Mouse (Mus musculus): ENCODE results near the gene Madd. TPM values are rescaled to one million over a fixed set of nuclear protein-coding genes. Genes with fewer than 3 reads are reported as not detected.
"Not testable (repeated sequence)": the region's sequence is repeated elsewhere in the genome, so short reads cannot be mapped to it uniquely, and the experiment has no call there.

The Madd gene
- polyA plus RNA-seq, 1 experiment from 2014 or later: 13.7 TPM

DNA sequence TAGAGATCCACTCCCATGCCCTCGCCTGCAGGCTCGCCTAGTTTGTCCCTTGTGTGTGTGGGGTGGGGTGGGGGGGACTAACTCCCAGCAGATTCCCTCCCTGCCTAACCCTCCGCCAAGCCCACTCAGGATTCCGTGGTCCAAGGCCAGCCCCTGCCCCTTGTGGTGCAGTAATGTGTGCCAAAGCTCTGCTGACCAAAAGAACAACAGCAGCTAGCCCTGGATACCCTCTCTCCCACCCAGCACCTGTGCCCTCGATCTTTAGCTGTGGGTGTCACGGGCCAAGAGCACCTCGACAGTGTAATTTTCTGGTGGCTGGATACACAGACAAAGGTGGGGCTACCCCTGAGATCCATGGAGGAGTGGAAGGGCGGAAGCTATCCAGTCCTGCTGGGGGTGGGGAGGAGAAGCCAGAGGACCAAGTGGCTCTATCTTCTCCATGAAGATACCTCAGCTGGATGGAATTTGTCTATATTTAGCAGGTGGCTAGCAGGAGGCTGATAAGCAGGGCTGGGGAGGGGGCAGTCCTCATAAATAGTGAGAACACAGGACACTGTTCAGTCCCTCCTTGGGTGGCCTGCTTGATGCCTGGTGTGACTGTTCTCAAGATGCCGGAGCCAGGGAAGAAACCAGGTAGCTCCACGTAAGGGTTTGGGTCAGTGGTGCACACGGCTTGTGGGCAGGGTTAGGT, 65.9 kb downstream of the Madd start, which contains the start of gene Mybpc3:
Gene Mybpc3, plus strand, starts transcription at position 560 of the 691 bp plus-strand sequence.
- no peak for DNase-seq (ENCODE audit: low spot score)
- H3K9me3 ChIP-seq (ENCODE audit: control insufficient read depth, low read length): no peaks in the 10 kb centered on the region
- no peaks in the 10 kb centered on the region for H3K36me3 ChIP-seq (ENCODE audit: control insufficient read depth, insufficient read depth, low read length)
- H3K9ac ChIP-seq (ENCODE audit: low read depth, low read length): no peak within 1 kb of the TSS
- ATAC-seq (replicated peaks; ENCODE audit: low FRiP score): no peak
- WGBS: 74% methylated on average over 11 of the region's 11 CpGs
- peaks cover 19% of the 10 kb centered on the region for H3K4me1 ChIP-seq (replicated peaks; ENCODE audit: control insufficient read depth, insufficient read depth, low read length)
- no peaks in the 10 kb centered on the region for H3K27me3 ChIP-seq (replicated peaks; ENCODE audit: control insufficient read depth, insufficient read depth, low read length)
- H3K4me2 ChIP-seq: no peak within 1 kb of the TSS
- no peak within 1 kb of the TSS for H3K4me3 ChIP-seq (ENCODE audit: low read depth, low read length)
- H3K27ac ChIP-seq (ENCODE audit: low read depth, low read length): no peak within 1 kb of the TSS

DNA sequence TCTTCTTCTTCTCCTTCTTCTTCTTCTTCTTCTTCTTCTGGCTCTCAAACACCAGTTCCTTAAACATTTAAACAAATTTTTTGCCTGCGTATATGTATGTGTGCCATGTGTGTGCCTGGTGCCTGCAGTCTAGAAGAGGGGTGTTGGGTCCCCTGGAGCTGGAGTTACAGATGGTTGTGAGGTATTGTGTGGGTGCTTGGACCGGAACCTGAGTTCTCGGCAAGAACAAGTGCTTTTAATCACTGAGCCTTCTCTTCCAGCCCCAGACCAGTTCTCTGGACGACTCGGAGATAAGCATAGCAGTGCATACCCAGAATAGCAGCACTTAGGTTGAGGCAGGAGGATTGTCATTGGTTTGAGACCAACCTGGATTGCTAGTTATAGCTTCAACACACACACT, 66.8 kb downstream of the Madd start:
- no peaks in the 10 kb centered on the region for H3K27me3 ChIP-seq (replicated peaks; ENCODE audit: control insufficient read depth, insufficient read depth, low read length)
- no peak overlapping the region for H3K9ac ChIP-seq (ENCODE audit: low read depth, low read length)
- ATAC-seq (replicated peaks; ENCODE audit: low FRiP score) (no peak), DNase-seq (ENCODE audit: low spot score) (no peak)
- H3K27ac ChIP-seq (ENCODE audit: low read depth, low read length): no peak overlapping the region
- peaks cover 25% of the 10 kb centered on the region for H3K4me1 ChIP-seq (replicated peaks; ENCODE audit: control insufficient read depth, insufficient read depth, low read length)
- no peak overlapping the region for H3K4me2 ChIP-seq
- WGBS: 81% methylated on average over 5 of the region's 5 CpGs
- H3K4me3 ChIP-seq (ENCODE audit: low read depth, low read length): no peak overlapping the region
- H3K9me3 ChIP-seq (ENCODE audit: control insufficient read depth, low read length): no peaks in the 10 kb centered on the region
- H3K36me3 ChIP-seq (ENCODE audit: control insufficient read depth, insufficient read depth, low read length): no peaks in the 10 kb centered on the region

DNA sequence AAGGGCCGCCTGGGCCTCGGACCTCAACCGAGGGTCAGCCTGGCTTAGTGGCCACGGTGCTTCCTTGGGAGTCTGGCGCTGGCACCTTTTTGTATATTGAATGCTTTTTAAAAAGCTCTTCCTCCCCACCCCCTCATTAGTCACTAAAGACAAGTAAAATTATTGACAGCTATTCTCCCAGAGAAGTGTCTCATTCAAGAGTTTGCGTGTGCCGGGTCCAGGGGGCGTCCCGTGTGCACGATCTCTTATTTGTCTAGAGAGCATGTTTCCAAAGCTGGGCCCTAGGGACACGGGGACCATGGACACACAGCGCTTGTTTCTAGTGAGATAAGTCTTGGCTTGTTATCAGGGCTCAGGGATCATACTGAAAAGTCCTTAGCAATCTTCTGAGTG, 68.1 kb downstream of the Madd start:
- Histone ChIP-seq H3K36me3 (ENCODE audit: control insufficient read depth, insufficient read depth, low read length) (no peaks in the 10 kb centered on the region), H3K9ac (ENCODE audit: low read depth, low read length) (peak overlapping the region; percentile 35; the same call in 1 of the 2 replicates), H3K4me3 (ENCODE audit: low read depth, low read length) (peak overlapping the region; percentile 34), H3K4me2 (peak overlapping the region; percentile 58), H3K27ac (ENCODE audit: low read depth, low read length) (no peak overlapping the region), H3K27me3 (replicated peaks; ENCODE audit: control insufficient read depth, insufficient read depth, low read length) (no peaks in the 10 kb centered on the region), H3K9me3 (ENCODE audit: control insufficient read depth, low read length) (no peaks in the 10 kb centered on the region), H3K4me1 (replicated peaks; ENCODE audit: control insufficient read depth, insufficient read depth, low read length) (peaks cover 25% of the 10 kb centered on the region)
- 57% methylated on average over 12 of the region's 12 CpGs for WGBS
- DNase-seq (ENCODE audit: low spot score) (no peak), ATAC-seq (replicated peaks; ENCODE audit: low FRiP score) (no peak)

DNA sequence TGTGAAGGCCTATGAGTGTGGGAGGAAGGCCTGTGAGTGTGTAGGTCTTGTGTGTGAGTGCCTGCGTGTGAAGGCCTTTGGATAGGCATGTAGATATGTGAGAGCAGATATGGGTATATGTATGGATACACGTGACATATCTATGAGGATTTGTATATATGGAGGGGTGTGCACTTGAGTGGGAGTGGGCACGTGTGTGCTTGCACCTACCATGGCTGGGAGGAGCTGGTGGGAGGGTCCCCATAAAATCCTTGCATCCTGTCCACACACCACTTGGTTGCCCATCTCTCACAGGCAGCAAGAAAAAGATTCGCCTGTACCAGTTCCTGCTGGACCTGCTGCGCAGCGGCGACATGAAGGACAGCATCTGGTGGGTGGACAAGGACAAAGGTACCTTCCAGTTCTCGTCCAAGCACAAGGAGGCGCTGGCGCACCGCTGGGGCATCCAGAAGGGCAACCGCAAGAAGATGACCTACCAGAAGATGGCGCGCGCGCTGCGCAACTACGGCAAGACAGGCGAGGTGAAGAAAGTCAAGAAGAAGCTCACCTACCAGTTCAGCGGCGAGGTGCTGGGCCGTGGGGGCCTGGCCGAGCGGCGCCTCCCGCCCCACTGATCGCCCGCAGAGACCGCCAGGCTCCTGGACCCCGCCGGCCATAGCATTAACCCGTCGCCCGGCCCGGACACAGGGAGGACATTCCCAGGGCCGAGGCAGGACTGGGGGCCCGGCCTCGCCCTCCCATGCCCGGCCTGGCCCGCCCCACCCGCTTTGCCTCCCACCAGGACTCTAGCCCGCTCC, 68.7 kb downstream of the Madd start:
- H3K4me3 ChIP-seq (ENCODE audit: low read depth, low read length): peak overlapping the region; percentile 34
- WGBS: 42% methylated on average over 39 of the region's 42 CpGs
- H3K9ac ChIP-seq (ENCODE audit: low read depth, low read length): peak overlapping the region; percentile 35; the same call in 1 of the 2 replicates
- H3K9me3 ChIP-seq (ENCODE audit: control insufficient read depth, low read length): no peaks in the 10 kb centered on the region
- H3K4me2 ChIP-seq: peak overlapping the region; percentile 58
- no peaks in the 10 kb centered on the region for H3K36me3 ChIP-seq (ENCODE audit: control insufficient read depth, insufficient read depth, low read length)
- no peaks in the 10 kb centered on the region for H3K27me3 ChIP-seq (replicated peaks; ENCODE audit: control insufficient read depth, insufficient read depth, low read length)
- peak; percentile 92 for DNase-seq (ENCODE audit: low spot score)
- peaks cover 25% of the 10 kb centered on the region for H3K4me1 ChIP-seq (replicated peaks; ENCODE audit: control insufficient read depth, insufficient read depth, low read length)
- no peak overlapping the region for H3K27ac ChIP-seq (ENCODE audit: low read depth, low read length)
- peak; percentile 62 for ATAC-seq (replicated peaks; ENCODE audit: low FRiP score)

DNA sequence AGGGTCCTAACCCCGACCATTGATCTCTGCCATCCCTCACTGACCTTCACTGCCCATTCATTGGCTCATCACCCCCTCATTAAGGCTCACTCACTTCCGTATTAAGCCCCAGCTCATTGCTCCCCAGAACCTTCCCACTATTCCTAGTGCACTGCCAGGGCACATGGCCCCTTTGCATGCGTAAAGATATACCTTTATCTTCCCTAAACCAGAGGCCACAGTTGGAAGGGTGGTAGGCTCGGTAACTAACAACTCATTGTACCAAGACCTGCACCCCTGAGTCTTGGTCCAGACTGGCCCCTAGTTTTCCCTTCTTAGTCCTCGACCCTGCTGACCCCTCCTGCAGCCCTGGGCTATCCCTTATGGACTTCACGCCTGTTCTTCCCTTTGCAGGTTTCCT, 69.8 kb downstream of the Madd start:
- Histone ChIP-seq H3K27ac (ENCODE audit: low read depth, low read length) (no peak overlapping the region), H3K9ac (ENCODE audit: low read depth, low read length) (no peak overlapping the region), H3K4me3 (ENCODE audit: low read depth, low read length) (no peak overlapping the region), H3K27me3 (replicated peaks; ENCODE audit: control insufficient read depth, insufficient read depth, low read length) (no peaks in the 10 kb centered on the region), H3K36me3 (ENCODE audit: control insufficient read depth, insufficient read depth, low read length) (no peaks in the 10 kb centered on the region), H3K9me3 (ENCODE audit: control insufficient read depth, low read length) (no peaks in the 10 kb centered on the region), H3K4me1 (replicated peaks; ENCODE audit: control insufficient read depth, insufficient read depth, low read length) (peaks cover 25% of the 10 kb centered on the region), H3K4me2 (no peak overlapping the region)
- 68% methylated on average over 6 of the region's 6 CpGs for WGBS
- DNase-seq (ENCODE audit: low spot score) (no peak), ATAC-seq (replicated peaks; ENCODE audit: low FRiP score) (peak; percentile 50)

DNA sequence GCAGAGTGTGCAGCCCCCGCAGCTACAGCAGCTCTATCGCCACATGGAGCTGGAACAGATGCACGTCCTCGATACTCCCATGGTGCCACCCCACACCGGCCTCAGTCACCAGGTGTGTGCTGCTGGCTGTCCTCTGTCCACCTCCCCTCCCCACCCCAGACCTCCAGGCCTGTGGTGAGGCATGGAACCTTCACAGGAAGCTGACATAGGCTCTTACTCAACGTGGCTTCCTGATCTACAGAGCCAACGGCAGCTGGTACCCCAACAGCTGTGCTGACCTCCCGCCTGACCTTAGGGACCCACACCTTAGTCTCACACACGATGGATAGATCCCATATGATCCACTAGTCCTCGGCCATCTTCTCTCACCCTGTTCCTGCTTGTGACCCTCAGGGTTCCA, 70.3 kb downstream of the Madd start:
- Histone ChIP-seq H3K9ac (ENCODE audit: low read depth, low read length) (no peak overlapping the region), H3K4me2 (no peak overlapping the region)
- ATAC-seq (replicated peaks; ENCODE audit: low FRiP score): no peak

DNA sequence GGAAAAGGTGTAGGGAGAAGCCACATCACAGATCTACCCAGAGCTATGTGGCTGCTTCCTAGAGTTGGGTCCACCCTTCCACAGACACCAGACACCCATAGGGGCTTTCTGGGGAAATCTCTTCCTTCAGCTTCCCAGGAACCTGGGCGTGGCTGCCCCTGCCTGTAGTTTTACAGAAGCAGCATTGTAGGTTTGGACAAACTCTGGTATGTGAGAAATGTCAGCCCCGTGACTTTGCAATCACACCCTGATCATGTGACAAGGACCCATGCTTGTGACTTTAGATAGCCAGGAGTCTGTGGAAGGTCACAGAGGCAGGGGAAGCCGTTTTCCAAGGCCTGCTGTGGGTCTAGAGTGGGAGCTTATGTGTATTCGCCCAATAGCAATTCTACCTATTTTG, 71.1 kb downstream of the Madd start:
- H3K36me3 ChIP-seq (ENCODE audit: control insufficient read depth, insufficient read depth, low read length): no peaks in the 10 kb centered on the region
- H3K9ac ChIP-seq (ENCODE audit: low read depth, low read length): no peak overlapping the region
- DNase-seq (ENCODE audit: low spot score) (no peak), ATAC-seq (replicated peaks; ENCODE audit: low FRiP score) (no peak)
- WGBS: 50% methylated on average over 4 of the region's 4 CpGs
- H3K27ac ChIP-seq (ENCODE audit: low read depth, low read length): no peak overlapping the region
- no peaks in the 10 kb centered on the region for H3K27me3 ChIP-seq (replicated peaks; ENCODE audit: control insufficient read depth, insufficient read depth, low read length)
- H3K4me2 ChIP-seq: no peak overlapping the region
- H3K9me3 ChIP-seq (ENCODE audit: control insufficient read depth, low read length): no peaks in the 10 kb centered on the region
- no peak overlapping the region for H3K4me3 ChIP-seq (ENCODE audit: low read depth, low read length)
- peaks cover 35% of the 10 kb centered on the region for H3K4me1 ChIP-seq (replicated peaks; ENCODE audit: control insufficient read depth, insufficient read depth, low read length)

More for the DNA sequence above, 70.3 kb downstream of the Madd start:
- H3K4me1 ChIP-seq (replicated peaks; ENCODE audit: control insufficient read depth, insufficient read depth, low read length): peaks cover 28% of the 10 kb centered on the region
- no peak overlapping the region for H3K27ac ChIP-seq (ENCODE audit: low read depth, low read length)
- H3K9me3 ChIP-seq (ENCODE audit: control insufficient read depth, low read length): no peaks in the 10 kb centered on the region
- WGBS: 71% methylated on average over 10 of the region's 10 CpGs
- DNase-seq (ENCODE audit: low spot score): no peak
- H3K4me3 ChIP-seq (ENCODE audit: low read depth, low read length): no peak overlapping the region
- H3K27me3 ChIP-seq (replicated peaks; ENCODE audit: control insufficient read depth, insufficient read depth, low read length): no peaks in the 10 kb centered on the region
- H3K36me3 ChIP-seq (ENCODE audit: control insufficient read depth, insufficient read depth, low read length): no peaks in the 10 kb centered on the region

DNA sequence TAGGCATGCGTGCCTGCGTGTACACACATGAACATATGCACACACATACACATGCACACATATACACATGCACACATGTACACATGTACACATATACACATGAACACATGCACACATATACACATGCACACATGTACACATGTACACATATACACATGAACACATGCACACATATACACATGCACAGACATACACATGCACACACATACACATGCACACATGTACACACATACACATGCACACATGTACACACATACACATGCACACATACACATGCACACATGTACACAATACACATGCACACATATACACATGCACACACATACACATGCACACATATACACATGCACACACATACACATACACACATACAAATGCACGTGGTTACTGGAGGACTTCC, 71.8 kb downstream of the Madd start:
- H3K9ac ChIP-seq (ENCODE audit: low read depth, low read length); ATAC-seq (replicated peaks; ENCODE audit: low FRiP score); H3K4me3 ChIP-seq (ENCODE audit: low read depth, low read length); DNase-seq (ENCODE audit: low spot score); H3K36me3 ChIP-seq (ENCODE audit: control insufficient read depth, insufficient read depth, low read length); H3K27me3 ChIP-seq (replicated peaks; ENCODE audit: control insufficient read depth, insufficient read depth, low read length); H3K4me2 ChIP-seq; H3K27ac ChIP-seq (ENCODE audit: low read depth, low read length); H3K9me3 ChIP-seq (ENCODE audit: control insufficient read depth, low read length): not testable (repeated sequence)
- H3K4me1 ChIP-seq (replicated peaks; ENCODE audit: control insufficient read depth, insufficient read depth, low read length): peaks cover 36% of the 10 kb centered on the region
- WGBS: 89% methylated on average over 3 of the region's 3 CpGs
